Mouse (Mus musculus): ENCODE results near the gene Mta2. TPM values are rescaled to one million over a fixed set of nuclear protein-coding genes. Genes with fewer than 3 reads are reported as not detected.
"Not testable (repeated sequence)": the region's sequence is repeated elsewhere in the genome, so short reads cannot be mapped to it uniquely, and the experiment has no call there.

The Mta2 gene
- total RNA-seq, 1 experiment from 2014 or later: 167 TPM

DNA sequence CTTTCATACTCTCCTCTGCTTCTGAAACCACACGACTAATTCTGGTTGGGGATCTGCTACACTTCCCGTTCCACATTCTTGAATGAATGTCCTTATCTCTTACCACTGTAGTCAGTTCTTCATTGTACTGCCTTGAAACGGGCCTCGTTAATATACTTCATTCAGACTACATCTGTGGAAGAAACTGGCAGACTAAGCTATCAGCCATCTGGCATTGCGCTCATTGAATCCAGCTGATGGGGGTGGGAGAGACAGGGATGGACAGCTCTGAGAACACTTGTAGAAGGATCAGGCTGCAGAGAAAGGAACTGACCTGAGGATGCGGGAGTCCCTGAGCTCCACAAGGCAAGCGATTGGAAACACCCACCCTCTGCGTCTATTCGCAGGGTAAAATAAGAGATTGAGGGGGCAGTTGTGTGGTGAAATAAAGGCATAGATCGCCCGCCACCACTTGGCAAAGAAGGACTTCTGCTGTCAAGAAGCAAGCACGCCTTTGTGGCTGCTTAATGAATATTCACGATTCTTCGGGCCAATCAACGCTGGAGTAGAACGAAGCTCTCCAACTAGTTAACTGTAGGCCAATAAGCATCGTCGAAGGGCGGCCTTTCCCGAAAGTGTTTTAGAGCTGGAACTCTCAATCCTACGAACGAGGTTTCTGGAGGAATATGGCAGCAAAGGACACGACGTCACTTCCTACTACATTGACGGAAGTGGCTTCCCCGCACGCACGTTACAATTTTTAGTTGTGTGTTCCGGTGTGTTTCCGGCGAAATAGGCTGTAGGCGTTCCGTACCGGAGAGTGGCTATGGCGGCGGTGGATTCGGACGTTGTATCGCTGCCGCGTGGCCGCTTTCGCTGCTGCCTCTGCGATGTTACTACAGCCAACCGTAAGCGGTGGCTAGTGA lies 11.7 kb downstream of the Mta2 start, which contains the start of gene Tut1:
Gene Tut1 (plus strand): TSS at position 713 of the 905 bp plus-strand sequence.
- ATAC-seq (replicated peaks in 1 of 2; ENCODE audit: insufficient read depth in 1 of 2, low FRiP score in 2 of 2, low TSS enrichment in 1 of 2, low read depth in 1 of 2, poor library complexity in 2 of 2, severe bottlenecking in 2 of 2): peak; percentile 94 to 96

DNA sequence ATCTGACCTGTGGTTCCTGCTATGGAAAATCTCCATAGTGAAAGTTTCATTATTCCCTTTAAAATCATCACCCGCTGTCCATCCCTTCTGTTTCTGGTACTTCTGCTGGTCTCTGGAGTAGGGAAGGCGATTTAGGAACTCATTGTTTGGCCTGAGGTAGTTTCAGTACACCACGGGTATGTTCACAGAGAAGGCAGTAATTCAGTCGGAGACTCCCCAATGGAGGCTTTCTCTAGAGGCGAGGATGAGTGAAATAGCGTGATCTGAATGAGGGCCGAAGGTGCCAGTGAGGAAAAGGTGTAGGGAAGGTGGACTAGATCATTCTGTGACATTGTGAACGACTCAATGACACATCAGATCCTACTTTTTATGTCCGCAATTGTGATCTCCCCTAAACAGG lies 12.5 kb downstream of the Mta2 start:
- no peak for ATAC-seq (replicated peaks in 1 of 2; ENCODE audit: insufficient read depth in 1 of 2, low FRiP score in 2 of 2, low TSS enrichment in 1 of 2, low read depth in 1 of 2, poor library complexity in 2 of 2, severe bottlenecking in 2 of 2)

DNA sequence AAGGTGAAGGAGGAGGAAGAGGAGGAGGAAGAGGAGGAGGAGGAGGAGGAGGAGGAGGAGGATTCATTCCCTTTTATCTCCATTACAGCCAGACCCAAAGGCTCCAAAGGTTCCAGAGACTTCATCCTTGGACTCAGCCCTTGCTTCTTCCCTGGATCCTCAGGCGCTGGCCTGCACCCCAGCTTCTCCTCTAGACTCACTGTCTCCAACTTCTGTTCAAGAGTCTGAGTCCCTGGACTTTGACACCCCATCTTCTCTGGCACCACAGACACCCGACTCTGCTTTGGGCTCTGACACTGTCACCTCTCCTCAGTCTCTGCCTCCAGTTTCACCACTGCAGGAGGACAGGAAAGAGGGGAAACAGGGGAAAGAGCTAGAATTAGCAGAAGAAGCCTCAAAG lies 20.6 kb downstream of the Mta2 start:
- ATAC-seq (replicated peaks in 1 of 2; ENCODE audit: insufficient read depth in 1 of 2, low FRiP score in 2 of 2, low TSS enrichment in 1 of 2, low read depth in 1 of 2, poor library complexity in 2 of 2, severe bottlenecking in 2 of 2): no peak

DNA sequence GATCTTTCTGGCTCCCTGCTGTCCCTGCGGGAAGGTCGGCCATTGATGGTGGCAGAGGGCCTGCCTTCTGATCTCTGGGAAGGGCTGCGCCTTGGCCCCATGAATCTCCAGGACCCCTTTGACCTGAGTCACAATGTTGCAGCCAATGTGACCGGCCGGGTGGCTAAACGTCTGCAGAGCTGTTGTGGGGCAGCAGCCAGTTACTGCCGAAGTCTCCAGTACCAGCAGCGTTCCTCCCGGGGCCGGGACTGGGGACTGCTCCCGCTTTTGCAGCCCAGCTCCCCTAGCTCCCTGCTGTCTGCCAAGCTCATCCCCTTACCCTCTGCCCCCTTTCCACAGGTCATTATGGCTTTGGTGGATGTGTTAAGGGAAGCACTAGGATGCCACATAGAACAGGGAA lies 23.4 kb downstream of the Mta2 start:
- no peak for ATAC-seq (replicated peaks in 1 of 2; ENCODE audit: insufficient read depth in 1 of 2, low FRiP score in 2 of 2, low TSS enrichment in 1 of 2, low read depth in 1 of 2, poor library complexity in 2 of 2, severe bottlenecking in 2 of 2)

DNA sequence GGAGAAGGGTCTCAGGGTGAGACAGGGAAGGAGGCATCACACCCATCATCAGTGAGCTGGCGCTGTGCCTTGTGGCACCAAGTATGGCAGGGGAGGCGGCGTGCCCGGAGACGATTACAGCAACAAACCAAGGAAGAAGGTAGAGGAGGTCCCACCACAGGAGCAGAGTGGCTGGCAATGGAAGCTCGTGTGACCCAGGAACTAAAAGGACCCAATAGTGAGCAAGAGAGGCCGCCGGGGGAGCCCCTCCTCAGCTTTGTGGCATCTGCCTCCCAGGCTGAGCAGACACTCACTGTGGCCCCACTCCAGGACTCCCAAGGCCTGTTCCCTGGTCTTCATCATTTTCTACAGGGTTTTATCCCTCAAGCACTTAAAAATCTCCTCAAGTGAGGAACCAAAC lies 24.1 kb downstream of the Mta2 start:
- ATAC-seq (replicated peaks in 1 of 2; ENCODE audit: insufficient read depth in 1 of 2, low FRiP score in 2 of 2, low TSS enrichment in 1 of 2, low read depth in 1 of 2, poor library complexity in 2 of 2, severe bottlenecking in 2 of 2): no peak

DNA sequence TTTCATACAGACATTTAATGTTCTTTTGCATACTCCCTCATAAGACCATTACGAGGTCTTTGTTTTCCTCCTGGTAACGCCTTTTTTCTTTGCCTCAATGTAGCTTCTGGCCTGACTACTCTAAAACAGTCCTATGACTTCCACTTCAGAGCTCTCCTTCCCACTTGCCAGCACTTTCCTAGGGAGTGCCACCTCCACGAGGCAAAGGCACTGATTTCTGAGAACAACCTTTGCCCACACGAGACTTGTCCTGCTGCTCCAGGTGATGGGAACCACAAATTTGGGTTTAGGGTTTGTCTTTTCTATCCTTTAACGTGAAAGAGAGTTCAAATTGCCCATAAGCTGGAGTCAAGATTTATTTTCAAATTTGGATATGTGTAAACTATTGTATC lies 24.5 kb downstream of the Mta2 start:
- ATAC-seq (replicated peaks in 1 of 2; ENCODE audit: insufficient read depth in 1 of 2, low FRiP score in 2 of 2, low TSS enrichment in 1 of 2, low read depth in 1 of 2, poor library complexity in 2 of 2, severe bottlenecking in 2 of 2): no peak

DNA sequence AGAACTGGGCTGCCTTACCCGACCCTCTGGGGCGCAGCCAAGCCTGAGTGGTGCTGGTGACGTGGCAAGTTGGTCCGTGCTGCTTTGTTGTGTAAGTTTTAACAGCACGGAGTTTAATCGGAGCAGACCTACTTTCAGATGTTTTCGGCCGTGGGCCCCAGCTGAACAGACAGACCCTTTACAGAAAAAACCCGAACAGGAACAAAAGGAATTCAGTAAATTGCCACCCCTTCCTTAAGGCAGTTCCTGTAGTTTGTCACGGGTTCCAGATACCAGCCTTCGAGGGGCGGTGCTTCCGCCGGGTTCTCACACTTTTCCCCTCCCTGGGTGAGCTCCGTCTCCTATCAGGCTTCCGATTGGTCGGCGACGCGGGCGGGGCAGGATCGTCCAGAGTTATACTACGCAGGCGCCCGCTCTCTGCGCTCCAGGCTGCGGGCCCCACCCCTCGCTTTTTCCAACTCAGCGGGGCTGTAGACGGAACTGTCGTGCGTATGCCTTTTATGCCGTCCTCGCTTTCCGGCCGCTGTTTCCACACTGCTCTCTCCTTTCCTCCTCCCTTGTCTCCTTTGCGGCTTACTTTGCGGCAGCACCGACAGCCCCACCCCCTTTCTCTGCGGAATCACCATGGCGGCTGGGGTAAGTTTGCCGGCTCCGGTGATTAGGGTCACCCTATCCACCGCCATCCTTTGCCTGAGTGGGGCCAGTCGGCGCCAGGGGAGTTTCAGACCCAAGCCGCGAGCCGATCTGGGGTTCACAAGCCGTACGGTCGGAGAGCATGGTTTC lies 25.1 kb downstream of the Mta2 start, which contains the start of gene Eef1g:
Gene Eef1g (plus strand): TSS at position 452 of the 783 bp plus-strand sequence.
- peak; percentile 97 to 99 for ATAC-seq (replicated peaks in 1 of 2; ENCODE audit: insufficient read depth in 1 of 2, low FRiP score in 2 of 2, low TSS enrichment in 1 of 2, low read depth in 1 of 2, poor library complexity in 2 of 2, severe bottlenecking in 2 of 2)

DNA sequence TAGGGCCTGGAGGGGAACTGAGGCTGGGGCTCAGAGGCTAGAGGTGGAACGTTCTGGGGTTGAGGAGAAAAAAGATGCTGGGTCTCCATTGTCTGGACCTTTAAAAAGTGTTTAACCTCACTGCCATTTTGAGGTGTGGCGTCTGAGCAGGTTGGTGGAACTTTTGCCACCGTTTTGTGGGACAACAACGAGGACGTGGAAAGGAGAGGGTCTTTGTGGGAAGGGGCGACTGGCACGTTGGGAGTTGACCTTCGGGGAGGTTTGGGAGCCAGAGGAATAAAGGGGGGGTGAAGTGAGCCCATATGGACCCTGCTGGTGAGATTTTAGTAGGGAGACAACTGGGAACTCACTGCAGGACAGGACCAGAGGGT lies 25.7 kb downstream of the Mta2 start:
- no peak for ATAC-seq (replicated peaks in 1 of 2; ENCODE audit: insufficient read depth in 1 of 2, low FRiP score in 2 of 2, low TSS enrichment in 1 of 2, low read depth in 1 of 2, poor library complexity in 2 of 2, severe bottlenecking in 2 of 2)

DNA sequence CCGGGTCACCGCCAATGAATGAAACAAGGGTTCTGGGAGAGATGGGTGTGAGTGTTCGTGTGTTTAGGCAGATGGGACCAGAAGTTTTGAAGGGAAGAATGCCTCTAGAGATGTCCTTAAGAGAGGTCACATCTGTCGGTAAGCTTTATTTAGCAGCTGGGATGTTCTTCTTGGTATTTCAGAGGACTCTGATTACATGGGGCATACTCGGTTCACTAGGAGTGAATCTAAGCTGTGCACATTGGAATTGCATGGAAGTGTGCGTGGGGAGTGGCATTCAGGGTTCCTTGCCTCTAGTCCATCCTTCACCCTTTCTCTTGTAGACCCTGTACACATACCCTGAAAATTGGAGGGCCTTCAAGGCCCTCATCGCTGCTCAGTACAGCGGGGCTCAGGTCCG lies 26.2 kb downstream of the Mta2 start:
- no peak for ATAC-seq (replicated peaks in 1 of 2; ENCODE audit: insufficient read depth in 1 of 2, low FRiP score in 2 of 2, low TSS enrichment in 1 of 2, low read depth in 1 of 2, poor library complexity in 2 of 2, severe bottlenecking in 2 of 2)

DNA sequence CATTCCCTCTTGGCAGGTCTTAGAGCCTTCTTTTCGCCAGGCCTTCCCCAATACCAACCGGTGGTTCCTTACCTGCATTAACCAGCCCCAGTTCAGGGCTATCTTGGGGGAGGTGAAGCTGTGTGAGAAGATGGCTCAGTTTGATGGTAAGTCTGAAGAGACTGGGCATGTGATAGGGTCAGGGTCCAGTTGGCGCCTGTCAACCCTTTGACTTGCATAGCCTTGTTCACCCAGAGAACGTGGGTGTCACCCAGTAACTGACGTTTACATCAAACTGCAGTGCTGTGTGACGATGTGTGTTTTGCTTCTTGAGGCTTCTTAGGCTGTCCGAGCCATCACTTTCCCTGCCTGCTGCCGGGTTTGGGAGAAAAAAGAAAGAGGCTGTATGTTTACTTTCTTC lies 30.8 kb downstream of the Mta2 start:
- ATAC-seq (replicated peaks in 1 of 2; ENCODE audit: insufficient read depth in 1 of 2, low FRiP score in 2 of 2, low TSS enrichment in 1 of 2, low read depth in 1 of 2, poor library complexity in 2 of 2, severe bottlenecking in 2 of 2): not testable (repeated sequence)

DNA sequence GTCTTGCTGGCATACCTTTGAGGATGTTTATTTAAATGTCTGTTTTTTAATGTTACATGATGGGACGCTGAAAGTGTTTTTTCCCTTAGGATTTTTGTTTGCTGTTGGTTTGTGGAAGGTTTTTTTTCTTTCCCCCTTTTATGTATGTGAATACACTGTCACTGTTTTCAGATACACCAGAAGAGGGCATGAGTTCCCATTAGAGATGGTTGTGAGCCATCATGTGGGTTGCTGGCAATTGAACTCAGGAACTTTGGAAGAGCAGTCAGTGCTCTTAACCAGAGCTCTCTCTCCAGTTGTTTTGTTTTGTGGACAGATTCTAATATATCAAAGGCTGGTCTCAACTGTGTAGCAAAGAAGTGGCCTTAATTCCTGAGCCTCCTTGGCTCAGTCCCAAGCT lies 33.0 kb downstream of the Mta2 start:
- ATAC-seq (replicated peaks in 1 of 2; ENCODE audit: insufficient read depth in 1 of 2, low FRiP score in 2 of 2, low TSS enrichment in 1 of 2, low read depth in 1 of 2, poor library complexity in 2 of 2, severe bottlenecking in 2 of 2): no peak

DNA sequence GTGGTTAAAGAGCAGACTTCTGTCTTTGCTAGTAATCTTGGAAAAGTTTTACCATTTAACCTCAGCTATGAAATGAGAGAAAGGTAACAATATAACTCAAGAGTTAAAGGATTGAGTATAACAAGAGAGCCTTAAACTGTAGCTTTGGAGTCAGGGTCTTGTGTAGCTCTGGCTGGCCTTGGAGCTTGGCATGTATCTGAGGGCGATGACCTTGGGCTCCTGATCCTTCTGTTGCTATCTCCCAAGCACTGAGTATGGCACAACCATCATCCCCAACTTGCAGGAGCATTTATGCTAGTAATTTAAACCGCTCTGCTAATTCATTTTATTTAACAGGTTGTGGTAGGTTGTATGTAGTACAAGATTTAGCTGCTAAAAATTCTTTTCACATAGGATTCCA lies 33.8 kb downstream of the Mta2 start:
- ATAC-seq (replicated peaks in 1 of 2; ENCODE audit: insufficient read depth in 1 of 2, low FRiP score in 2 of 2, low TSS enrichment in 1 of 2, low read depth in 1 of 2, poor library complexity in 2 of 2, severe bottlenecking in 2 of 2): no peak

DNA sequence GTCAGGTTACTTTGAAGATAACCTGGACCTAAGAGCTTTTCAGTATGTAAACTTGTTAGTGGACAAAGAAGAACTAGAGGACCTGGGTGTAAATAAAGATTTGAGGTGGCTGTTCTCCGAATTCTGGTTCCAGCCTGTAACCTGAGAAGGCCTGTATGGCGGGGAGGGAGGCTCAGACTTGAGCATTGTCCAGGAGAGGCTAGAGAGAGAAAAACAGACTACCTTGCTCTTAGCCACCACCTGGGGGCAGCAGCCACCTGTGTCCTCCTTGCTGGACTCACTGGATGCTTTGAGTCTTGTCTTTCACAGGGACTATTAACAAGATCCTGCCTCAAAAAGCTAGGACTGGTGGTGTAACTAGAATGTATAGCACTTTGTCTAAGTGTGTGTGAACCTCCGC lies 34.9 kb downstream of the Mta2 start:
- ATAC-seq (replicated peaks in 1 of 2; ENCODE audit: insufficient read depth in 1 of 2, low FRiP score in 2 of 2, low TSS enrichment in 1 of 2, low read depth in 1 of 2, poor library complexity in 2 of 2, severe bottlenecking in 2 of 2): peak; percentile 62 to 69; a peak in 3 of 4 replicates

DNA sequence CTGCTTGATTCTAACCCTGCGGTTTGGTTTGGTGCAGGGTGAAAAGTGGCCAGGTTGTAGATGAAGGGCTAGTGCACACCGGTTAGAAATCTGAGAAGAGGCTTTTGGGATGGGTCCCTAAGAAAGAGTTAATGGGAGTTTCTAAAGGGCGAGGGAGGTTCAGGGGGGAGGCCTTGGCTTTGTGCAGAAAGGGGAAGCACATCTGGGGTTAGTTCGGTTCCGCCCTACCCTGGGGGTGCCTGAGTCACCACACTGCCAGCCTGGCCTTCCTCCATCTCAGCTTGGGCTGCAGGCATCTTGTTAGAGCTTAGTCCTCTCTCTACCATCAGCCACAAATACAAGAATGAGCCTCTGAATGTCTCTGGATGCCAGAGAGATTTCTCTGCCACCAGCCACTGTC lies 39.1 kb downstream of the Mta2 start:
- ATAC-seq (replicated peaks in 1 of 2; ENCODE audit: insufficient read depth in 1 of 2, low FRiP score in 2 of 2, low TSS enrichment in 1 of 2, low read depth in 1 of 2, poor library complexity in 2 of 2, severe bottlenecking in 2 of 2): peak; percentile 46 to 66

DNA sequence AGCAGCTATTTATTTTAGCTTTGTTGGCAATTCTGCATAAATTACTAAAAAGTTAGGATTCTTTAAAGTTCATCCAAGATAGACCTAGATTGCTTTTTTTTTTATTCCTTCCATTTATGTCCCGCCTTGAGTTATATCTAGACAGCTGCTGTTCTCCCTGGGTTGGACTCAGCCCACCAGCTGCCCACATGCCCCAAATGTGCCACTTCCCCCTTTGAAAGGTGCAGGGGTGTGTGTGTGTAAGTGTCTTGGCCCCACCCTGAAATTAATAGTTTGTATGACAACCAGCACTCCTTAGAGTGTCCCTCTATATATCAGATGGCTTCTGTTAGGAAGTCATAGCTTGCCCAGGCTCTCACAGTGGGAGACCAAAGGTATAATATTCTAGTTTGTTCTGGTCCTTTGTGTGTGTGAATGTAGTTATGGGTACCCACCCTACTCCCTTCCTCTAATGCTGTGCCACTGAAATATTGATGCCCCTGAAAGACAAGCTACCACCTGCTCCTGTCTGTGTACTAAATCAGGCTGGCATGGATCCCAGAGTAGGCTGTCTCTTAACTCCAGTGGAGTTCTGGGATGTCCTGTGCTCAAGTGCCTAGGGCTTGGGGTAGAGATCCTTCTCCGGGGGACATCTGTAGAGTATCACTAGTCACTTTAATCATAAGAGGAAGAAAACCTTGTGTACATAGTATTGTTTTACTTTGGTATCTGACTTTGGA lies 39.9 kb downstream of the Mta2 start:
- no peak for ATAC-seq (replicated peaks in 1 of 2; ENCODE audit: insufficient read depth in 1 of 2, low FRiP score in 2 of 2, low TSS enrichment in 1 of 2, low read depth in 1 of 2, poor library complexity in 2 of 2, severe bottlenecking in 2 of 2)

DNA sequence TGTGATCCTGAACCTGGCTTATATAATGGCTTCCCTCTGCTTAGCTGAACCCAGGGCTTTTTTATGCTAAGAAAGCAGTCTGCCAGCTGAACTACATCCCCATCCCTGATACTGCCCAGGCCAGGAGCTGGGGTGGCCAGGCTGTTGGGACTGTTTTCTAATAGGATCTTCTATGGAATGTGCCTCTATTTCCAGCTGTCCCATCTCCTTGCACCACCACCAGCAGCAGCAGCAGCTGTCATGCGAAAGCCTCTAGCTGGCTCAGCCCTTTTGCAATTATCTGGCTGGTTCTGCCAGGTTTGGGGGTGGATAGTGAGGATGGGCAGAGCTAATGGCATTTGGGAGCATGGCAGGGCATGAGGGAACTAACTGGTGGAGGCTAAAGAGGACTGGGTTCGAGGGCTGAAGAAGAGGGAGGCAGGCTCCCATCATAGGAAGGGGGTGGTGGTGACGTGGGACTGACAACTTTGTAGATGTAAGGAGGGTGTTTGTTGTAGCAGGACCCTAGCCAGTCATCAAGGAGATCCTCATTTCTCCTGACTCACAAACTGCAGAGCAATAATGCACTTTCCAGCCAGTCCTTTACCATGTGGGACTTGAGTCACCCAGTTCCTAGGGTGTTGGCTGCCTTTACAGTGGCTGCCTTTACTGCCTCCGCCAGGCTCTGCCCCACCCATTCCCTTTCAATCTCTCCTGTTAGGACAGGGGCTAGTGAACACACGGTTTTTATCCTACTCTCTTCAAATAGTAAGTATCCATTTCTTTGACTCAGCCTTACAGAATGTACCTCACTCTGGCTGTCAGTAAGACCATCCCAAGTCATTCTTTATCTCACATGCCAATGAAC lies 40.9 kb downstream of the Mta2 start:
- no peak for ATAC-seq (replicated peaks in 1 of 2; ENCODE audit: insufficient read depth in 1 of 2, low FRiP score in 2 of 2, low TSS enrichment in 1 of 2, low read depth in 1 of 2, poor library complexity in 2 of 2, severe bottlenecking in 2 of 2)

DNA sequence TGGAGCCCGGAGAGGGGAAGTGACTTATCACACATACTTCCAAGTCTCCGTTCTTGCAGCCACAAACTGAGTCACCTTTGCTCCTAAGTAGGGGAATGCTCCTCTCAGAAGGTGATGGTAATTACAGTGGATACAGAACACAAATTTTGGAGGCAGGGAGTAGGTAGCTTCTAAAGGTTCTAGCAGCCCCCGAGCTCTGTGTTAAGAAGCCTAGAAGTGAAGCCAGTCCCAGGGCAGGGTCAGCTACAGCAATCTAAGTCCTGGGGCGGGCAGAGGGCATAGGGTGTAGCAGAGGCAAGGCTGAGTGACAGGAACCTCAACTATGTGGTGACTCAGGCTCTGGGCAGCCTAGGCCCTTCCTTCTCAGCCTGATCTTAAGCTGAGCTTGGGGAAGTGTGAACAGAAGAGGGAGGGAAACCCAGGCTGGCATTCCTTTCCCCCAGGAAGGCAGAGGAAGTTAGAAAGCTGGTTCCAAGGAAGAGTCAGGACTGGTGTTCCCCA lies 41.5 kb downstream of the Mta2 start:
- peak; percentile 26 to 52; a peak in 2 of 4 replicates for ATAC-seq (replicated peaks in 1 of 2; ENCODE audit: insufficient read depth in 1 of 2, low FRiP score in 2 of 2, low TSS enrichment in 1 of 2, low read depth in 1 of 2, poor library complexity in 2 of 2, severe bottlenecking in 2 of 2)

All from hematopoietic stem cell, adult 5-6 weeks (primary cell).